Mouse (Mus musculus): ENCODE results near the gene Rarb.

DNA sequence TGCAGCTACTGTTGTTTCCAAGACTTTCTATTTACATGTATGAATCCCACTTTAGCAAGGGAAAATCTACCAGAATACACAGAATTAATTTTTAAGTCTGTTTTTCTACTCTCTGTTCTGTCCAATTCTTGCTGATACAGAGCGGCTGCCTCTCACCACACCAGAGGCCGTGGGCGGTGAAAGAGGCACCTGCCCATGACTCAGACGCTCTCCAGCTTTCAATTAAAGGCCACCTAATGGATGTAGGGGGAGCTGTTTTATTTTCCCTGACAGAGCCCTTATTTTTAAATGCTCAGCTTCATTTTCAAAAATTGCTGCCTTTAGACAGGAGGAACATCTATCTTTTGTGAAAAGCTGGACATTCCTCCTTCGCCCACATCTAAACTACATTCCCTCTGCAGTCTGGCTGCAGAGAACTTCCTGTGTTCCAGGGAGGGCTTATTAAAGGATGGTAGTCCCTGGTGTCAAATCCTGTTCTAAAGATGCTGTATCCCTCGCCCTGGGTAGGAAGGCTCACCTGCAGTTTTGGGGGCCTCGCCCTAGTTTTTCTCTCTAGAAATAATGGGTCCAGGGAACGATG lies 299.3 kb downstream of the Rarb start:
- no peak for TF ChIP-seq EP300 (IDR thresholded peaks at IDR 0.05; ENCODE audit: low read length)
- no peak for TF ChIP-seq KAT2A (IDR thresholded peaks at IDR 0.05; ENCODE audit: insufficient replicate concordance, low read length)
- no peak for TF ChIP-seq POLR2A (IDR thresholded peaks at IDR 0.05; ENCODE audit: low read depth, low read length)
- TF ChIP-seq CTCF (conservative IDR thresholded peaks at IDR 0.05 in 1 of 2, IDR thresholded peaks at IDR 0.05 in 1 of 2; ENCODE audit: low read depth in 2 of 2, low read length in 2 of 2) = no peak
- TF ChIP-seq NRF1 (IDR thresholded peaks at IDR 0.05; ENCODE audit: low read depth, low read length) = no peak
- TF ChIP-seq MAX (IDR thresholded peaks at IDR 0.05; ENCODE audit: low read length) = no peak
- no peak for TF ChIP-seq RAD21 (IDR thresholded peaks at IDR 0.05; ENCODE audit: low read depth, low read length)
- TF ChIP-seq USF1 (IDR thresholded peaks at IDR 0.05; ENCODE audit: low read depth, low read length) = no peak
- no peak for TF ChIP-seq CHD2 (IDR thresholded peaks at IDR 0.05; ENCODE audit: low read length)
- TF ChIP-seq JUND (conservative IDR thresholded peaks at IDR 0.05; ENCODE audit: low read depth, low read length) = no peak
- TF ChIP-seq MEF2A (IDR thresholded peaks at IDR 0.05; ENCODE audit: borderline replicate concordance, low read depth, low read length) = no peak
- no peak for TF ChIP-seq CHD1 (IDR thresholded peaks at IDR 0.05; ENCODE audit: low read depth, low read length)

All from CH12.LX (cell line).